Mouse (Mus musculus): ENCODE results near the gene Mfge8. TPM values are rescaled to one million over a fixed set of nuclear protein-coding genes. Genes with fewer than 3 reads are reported as not detected.

Gene Mfge8
- polyA plus RNA-seq, 1 experiment from 2014 or later, result 369 TPM

DNA sequence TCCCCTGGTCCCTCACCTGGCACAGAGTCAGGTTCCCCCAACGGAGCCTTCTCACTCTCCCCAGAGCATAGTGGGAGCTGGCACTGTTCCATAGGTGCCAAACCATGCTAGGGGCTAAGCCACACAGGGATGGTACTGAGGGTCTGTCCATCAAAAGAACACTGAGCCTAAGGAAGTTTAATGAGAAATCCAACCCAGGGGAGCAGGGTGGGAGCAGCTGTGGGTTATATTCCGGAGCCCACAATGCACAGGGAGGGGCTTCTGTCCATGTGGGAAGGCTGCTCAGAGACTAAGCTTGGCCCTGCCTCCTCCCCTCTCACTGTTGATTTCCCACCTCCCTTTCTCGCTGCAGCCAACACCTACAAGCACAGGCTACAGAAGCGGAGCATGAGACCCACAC, 35.0 kb downstream of the Mfge8 start:
- Histone ChIP-seq H3K36me3 (no peaks in the 10 kb centered on the region), H3K4me1 (no peaks in the 10 kb centered on the region), H3K27ac (no peak overlapping the region), H3K9me3 (no peaks in the 10 kb centered on the region), H3K27me3 (no peaks in the 10 kb centered on the region), H3K9ac (no peak overlapping the region), H3K4me3 (no peak overlapping the region), H3K4me2 (no peak overlapping the region)
- WGBS, result 57% methylated on average over 4 of the region's 4 CpGs
- 0 out of 2 replicates have a peak, but pooled peaks have one; percentile 29 for ATAC-seq (ENCODE audit: borderline replicate concordance, extremely low read depth, low FRiP score, low TSS enrichment)

DNA sequence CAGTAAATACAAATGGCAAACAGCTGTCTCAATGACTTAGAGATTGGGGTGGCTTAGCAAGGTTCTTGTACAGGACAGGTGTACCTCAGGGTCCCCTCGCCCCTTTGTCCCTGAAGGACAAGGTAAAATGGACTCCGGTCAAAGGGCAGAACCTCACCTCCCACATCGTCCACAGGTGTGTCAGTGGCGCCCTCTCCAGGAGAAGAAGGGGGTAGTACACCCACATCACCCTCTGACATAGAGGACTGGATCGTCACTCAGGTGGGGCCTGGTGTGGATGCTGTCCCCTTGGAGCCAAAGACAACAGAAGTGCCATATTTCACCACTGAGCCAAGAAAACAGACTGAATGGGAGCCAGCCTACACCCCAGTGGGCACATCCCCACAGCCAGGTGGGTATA, 52.4 kb downstream of the Mfge8 start:
- 70% methylated on average over 5 of the region's 5 CpGs for WGBS
- Histone ChIP-seq H3K36me3 (no peaks in the 10 kb centered on the region), H3K4me1 (no peaks in the 10 kb centered on the region), H3K9me3 (no peaks in the 10 kb centered on the region), H3K27ac (no peak overlapping the region), H3K4me3 (no peak overlapping the region), H3K27me3 (no peaks in the 10 kb centered on the region; the same call in 1 of the 2 replicates), H3K9ac (no peak overlapping the region), H3K4me2 (no peak overlapping the region)
- no peak for ATAC-seq (ENCODE audit: borderline replicate concordance, extremely low read depth, low FRiP score, low TSS enrichment)

DNA sequence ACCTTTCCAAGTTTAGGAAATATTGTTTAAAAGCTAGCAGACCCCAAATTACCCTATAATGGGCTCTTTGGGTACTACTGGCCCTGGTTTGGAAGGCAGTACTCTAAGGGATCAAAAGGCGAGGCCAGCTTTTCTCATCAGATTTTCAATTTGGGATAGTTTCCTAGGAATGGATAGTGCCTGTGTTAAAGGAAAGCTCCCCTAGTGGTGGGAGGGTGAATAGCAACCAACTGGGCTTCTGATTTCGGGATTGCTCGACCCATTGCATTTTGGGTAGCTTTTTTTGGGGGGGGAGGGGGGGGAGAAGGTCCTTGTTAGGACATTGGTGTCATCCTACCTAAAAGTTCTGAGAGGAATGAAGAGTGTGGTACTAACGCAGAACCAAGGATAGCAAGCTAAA, 59.7 kb downstream of the Mfge8 start:
- H3K9ac ChIP-seq, result no peak overlapping the region
- no peaks in the 10 kb centered on the region for H3K27me3 ChIP-seq
- no peak overlapping the region for H3K4me3 ChIP-seq
- H3K36me3 ChIP-seq, result no peaks in the 10 kb centered on the region
- H3K4me2 ChIP-seq, result no peak overlapping the region
- no peak overlapping the region for H3K27ac ChIP-seq
- WGBS, result 82% methylated on average over 4 of the region's 4 CpGs
- H3K4me1 ChIP-seq, result no peaks in the 10 kb centered on the region
- H3K9me3 ChIP-seq, result no peaks in the 10 kb centered on the region
- no peak for ATAC-seq (ENCODE audit: borderline replicate concordance, extremely low read depth, low FRiP score, low TSS enrichment)

Other genes with a start within 250 kb of the Mfge8 start
- 9.4 and 13.9 TPM in 2 replicates for gene Isg20, start 235.6 kb downstream of the Mfge8 start, polyA plus RNA-seq (2015; fragmentation: Nextera tagmentation; extraction: Ambion mirVana)
- 0.58 and 0.69 TPM in 2 replicates for gene Acan, start 95.6 kb downstream of the Mfge8 start, polyA plus RNA-seq (2015; fragmentation: Nextera tagmentation; extraction: Ambion mirVana)
- 1.6 and 3.0 TPM in 2 replicates for gene Hapln3, start 18.0 kb downstream of the Mfge8 start, polyA plus RNA-seq (2015; fragmentation: Nextera tagmentation; extraction: Ambion mirVana)
- gene Abhd2, start 124.1 kb upstream of the Mfge8 start, polyA plus RNA-seq (2015; fragmentation: Nextera tagmentation; extraction: Ambion mirVana), result 16.5 and 17.1 TPM in 2 replicates
- gene Rlbp1, start 238.0 kb upstream of the Mfge8 start, polyA plus RNA-seq (2015; fragmentation: Nextera tagmentation; extraction: Ambion mirVana), result 0.16 and 0.30 TPM in 2 replicates
- gene Fanci, start 242.9 kb upstream of the Mfge8 start, polyA plus RNA-seq (2015; fragmentation: Nextera tagmentation; extraction: Ambion mirVana), result 14.5 and 15.1 TPM in 2 replicates

Data from lung, embryonic 15.5 days (tissue).